ENCODE assay signal across 25 mouse cellular contexts in the genomic region with DNA sequence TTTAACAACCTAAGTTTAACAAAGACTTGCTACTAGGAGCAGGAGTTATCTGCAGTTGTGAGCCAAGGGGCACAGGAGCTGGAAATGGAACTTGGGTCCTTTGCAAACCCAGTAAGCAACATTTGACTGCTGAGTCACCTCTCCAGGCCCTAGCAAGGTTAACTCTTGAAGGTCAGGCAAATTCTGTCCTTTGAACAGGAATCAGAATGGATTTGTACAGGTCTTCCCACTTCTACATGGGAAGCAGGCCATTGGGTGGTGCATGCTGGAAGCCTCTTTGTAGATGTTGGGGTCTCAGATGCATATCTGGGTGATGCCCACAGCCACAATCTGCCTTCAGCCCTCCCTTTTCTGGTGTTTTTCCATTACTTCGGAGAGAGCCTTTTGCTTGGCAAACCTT.
A peak's percentile ranks its signal among the peaks of the same experiment; 100 is the strongest.
DNase-seq lines count a peak whose midpoint lies in the region; ATAC-seq lines count a peak whose summit lies in the region.
"Had no signal": no experiment of that assay in that cellular context is flagged by ENCODE, and none has a peak within 500 bp of the region (broad histone marks: within the 10 kb centered on the region; RNA-seq: fewer than 3 reads in every experiment).

No protein-coding gene starts in this region.

- no peak overlapping the region for H3K4me2 ChIP-seq in liver, embryonic 11.5 days

- peaks cover 17% of the 10 kb centered on the region; the same call in 1 of the 2 replicates for H3K27me3 ChIP-seq in limb, embryonic 10.5 days (ENCODE audit: low read depth, poor library complexity, severe bottlenecking)
- no peaks in the 10 kb centered on the region for H3K27me3 ChIP-seq in liver, embryonic 11.5 days (replicated peaks; ENCODE audit: control insufficient read depth, insufficient read depth, low read length)
- H3K27me3 ChIP-seq: hindbrain, embryonic 13.5 days; megakaryocyte, embryonic 14.5 days; midbrain, embryonic 12.5 days; neural tube, embryonic 12.5 days had no signal

- 51% methylated on average over 1 of the region's 1 CpGs for WGBS in limb, embryonic 10.5 days
- WGBS in liver, embryonic 11.5 days: 64% methylated on average over 1 of the region's 1 CpGs

- H3K4me1 ChIP-seq in limb, embryonic 10.5 days: peaks cover 35% of the 10 kb centered on the region
- no peaks in the 10 kb centered on the region for H3K4me1 ChIP-seq in liver, embryonic 11.5 days (replicated peaks; ENCODE audit: control insufficient read depth, insufficient read depth, low read length)
- H3K4me1 ChIP-seq: megakaryocyte, embryonic 14.5 days had no signal

- no peak for ATAC-seq in liver, embryonic 11.5 days (replicated peaks; ENCODE audit: low FRiP score)
- ATAC-seq: activated CD4-positive, CD25-positive, alpha-beta regulatory T cell, adult 4 months; CD4-positive, CD25-positive, alpha-beta regulatory T cell, adult 4 months; forebrain, embryonic 14.5 days; intestine, embryonic 16.5 days; lung, postnatal 0 days had no signal

- peak; percentile 14 to 25 for DNase-seq in cerebellum, postnatal 10 days
- no peak for DNase-seq in cerebellum, adult 11-12 months
- peak; percentile 18 for DNase-seq in MN1 (ENCODE audit: low spot score)
- peak; percentile 38 for DNase-seq in adrenal gland, postnatal 14 days
- DNase-seq in limb, embryonic 10.5 days (ENCODE audit: low spot score): peak; percentile 33
- no peak for DNase-seq in liver, embryonic 11.5 days (ENCODE audit: low spot score)
- DNase-seq in gastrocnemius, postnatal 4 days (ENCODE audit: low spot score in 2 of 2): no peak
- DNase-seq in spleen, postnatal 36 days (ENCODE audit: low spot score in 2 of 2): no peak
- DNase-seq: cerebellum, adult 11 months; gastrocnemius, postnatal 14 days; heart, adult 18-20 months; heart, postnatal 4 days; kidney, postnatal 25 days; left cerebral cortex, postnatal 4 days; lung, postnatal 4 days had no signal

- H3K4me3 ChIP-seq in limb, embryonic 10.5 days: no peak overlapping the region
- H3K4me3 ChIP-seq in liver, embryonic 11.5 days (ENCODE audit: low read depth, low read length): no peak overlapping the region
- H3K4me3 ChIP-seq: hindbrain, embryonic 13.5 days; megakaryocyte, embryonic 14.5 days; midbrain, embryonic 12.5 days; myocyte; neural tube, embryonic 12.5 days had no signal

- no peaks in the 10 kb centered on the region for H3K9me3 ChIP-seq in limb, embryonic 10.5 days (replicated peaks)
- H3K9me3 ChIP-seq in liver, embryonic 11.5 days (ENCODE audit: control insufficient read depth, low read length): no peaks in the 10 kb centered on the region
- H3K9me3 ChIP-seq: hindbrain, embryonic 13.5 days; megakaryocyte, embryonic 14.5 days; midbrain, embryonic 12.5 days; neural tube, embryonic 12.5 days had no signal

- no peak overlapping the region for H3K9ac ChIP-seq in liver, embryonic 11.5 days (ENCODE audit: low read depth, low read length)
- H3K9ac ChIP-seq: midbrain, embryonic 12.5 days; neural tube, embryonic 12.5 days had no signal

- H3K27ac ChIP-seq in limb, embryonic 10.5 days: peak overlapping the region; percentile 62; the same call in 1 of the 2 replicates
- no peak overlapping the region for H3K27ac ChIP-seq in liver, embryonic 11.5 days (ENCODE audit: low read depth, low read length)
- H3K27ac ChIP-seq: midbrain, embryonic 12.5 days; neural tube, embryonic 12.5 days had no signal

- no peaks in the 10 kb centered on the region for H3K36me3 ChIP-seq in limb, embryonic 10.5 days
- H3K36me3 ChIP-seq in liver, embryonic 11.5 days (ENCODE audit: control insufficient read depth, insufficient read depth, low read length): no peaks in the 10 kb centered on the region
- H3K36me3 ChIP-seq: hindbrain, embryonic 13.5 days; midbrain, embryonic 12.5 days; neural tube, embryonic 12.5 days had no signal

Comparison
In these comparisons a context has a peak if more than half of its experiments do, and no peak if none do; other contexts are left out.
1. DNase-seq: peak in cerebellum, postnatal 10 days (2 of 2), MN1 (single experiment), adrenal gland, postnatal 14 days (single experiment) and limb, embryonic 10.5 days (single experiment); none in cerebellum, adult 11-12 months (single experiment), liver, embryonic 11.5 days (single experiment), gastrocnemius, postnatal 4 days (0 of 2) and spleen, postnatal 36 days (0 of 2).